Mouse (Mus musculus) ES-E14 (cell line): Measurements from ENCODE around the gene Arf3. TPM values are rescaled to one million over a fixed set of nuclear protein-coding genes. Genes with fewer than 3 reads are reported as not detected.

Source experiments
- DNase-seq: peaks from one replicate; pipeline ENCODE4 v3.0.0-alpha.2; 2013; ENCODE audit warnings: low read depth, low spot score
- H3K27ac ChIP-seq: 2 replicates; pipeline ENCODE4 v1.5.1; 2012; ENCODE audit warnings: low read depth, mild to moderate bottlenecking, low read length, moderate library complexity, mixed read lengths; ENCODE audit not compliant: poor library complexity, insufficient read depth, severe bottlenecking
- H3K36me3 ChIP-seq: 2 replicates; pipeline ENCODE4 v1.6.1; 2012; ENCODE audit warnings: mild to moderate bottlenecking, low read length, moderate library complexity, mixed read lengths; ENCODE audit not compliant: control insufficient read depth, poor library complexity, insufficient read depth, severe bottlenecking
- H3K4me1 ChIP-seq, 2 experiments: fragments of 150-350 bp in 1 of 2; sonication (generic) in 1 of 2; 2 replicates each; pipeline ENCODE4 v1.6.1; 2012; ENCODE audit warnings: low read length in 2 of 2, mild to moderate bottlenecking in 1 of 2, mixed read lengths in 1 of 2; ENCODE audit not compliant: control insufficient read depth in 2 of 2, insufficient read depth in 2 of 2, poor library complexity in 1 of 2
- H3K4me3 ChIP-seq, 2 experiments: fragments of 150-350 bp in 1 of 2; sonication (generic) in 1 of 2; 2 replicates each; pipeline ENCODE4 v1.5.1; 2012; ENCODE audit warnings: low read length in 2 of 2, low read depth in 1 of 2, mild to moderate bottlenecking in 1 of 2, mixed read lengths in 1 of 2; ENCODE audit not compliant: insufficient read depth in 1 of 2, poor library complexity in 1 of 2, severe bottlenecking in 1 of 2
- H3K9ac ChIP-seq: 2 replicates; pipeline ENCODE4 v1.6.1; 2012; ENCODE audit warnings: low read depth, mild to moderate bottlenecking, low read length, mixed read lengths; ENCODE audit not compliant: poor library complexity, insufficient read depth, severe bottlenecking
- H3K9me3 ChIP-seq: fragments of 150-350 bp; sonication (generic); 2 replicates; pipeline ENCODE4 v1.6.1; 2012; ENCODE audit warnings: low read depth, mild to moderate bottlenecking, low read length; ENCODE audit not compliant: control insufficient read depth, insufficient read depth
- CHD2 ChIP-seq: IDR thresholded peaks from 2 replicates; pipeline ENCODE4 v1.6.1; 2014; ENCODE audit warnings: mild to moderate bottlenecking, low read depth, low read length, inconsistent platforms
- HCFC1 ChIP-seq: IDR thresholded peaks from 2 replicates; pipeline ENCODE4 v1.6.1; 2012; ENCODE audit warnings: low read length, inconsistent platforms, borderline replicate concordance; ENCODE audit not compliant: insufficient read depth
- MAFK ChIP-seq: IDR thresholded peaks from 2 replicates; pipeline ENCODE4 v1.6.1; 2014; ENCODE audit warnings: mild to moderate bottlenecking, low read depth, low read length, inconsistent platforms; ENCODE audit not compliant: insufficient read depth
- ZC3H11A ChIP-seq: IDR thresholded peaks from 2 replicates; pipeline ENCODE4 v1.6.1; 2012; ENCODE audit warnings: low read depth, mild to moderate bottlenecking, inconsistent platforms, low read length, borderline replicate concordance
- ZNF384 ChIP-seq: IDR thresholded peaks from 2 replicates; pipeline ENCODE4 v1.6.1; 2012; ENCODE audit warnings: low read depth, low read length, inconsistent platforms
- in situ Hi-C, 2 experiments: fragments of 600-800 bp; cut with MboI; formaldehyde crosslinking; loops; one replicate each; pipeline ENCODE4 v1.15.1; 2025; ENCODE audit warnings: low sequenced_read_pairs in 2 of 2, inconsistent platforms in 1 of 2; ENCODE audit not compliant: unreplicated experiment in 2 of 2
- total RNA-seq: library from RNA; depleted of rRNA; stranded (reverse); fragments of 300-350 nt; gene quantifications from 2 replicates; pipeline ENCODE4 v1.2.3, GENCODE M21; 2012

The Arf3 gene
- total RNA-seq, 1 experiment = 41.2 TPM

GRCm38 (mm10) chr15:98738796-98739195 is 24.2 kb downstream of the Arf3 start:
- H3K4me1 ChIP-seq = no peaks in the 10 kb centered on the region
- no peak for TF ChIP-seq HCFC1
- TF ChIP-seq ZC3H11A = no peak
- no peak for TF ChIP-seq ZNF384
- TF ChIP-seq MAFK = no peak
- no peak for TF ChIP-seq CHD2
- no peak for DNase-seq
- H3K27ac ChIP-seq = no peak overlapping the region
- in situ Hi-C loops = no loop called here
- no peaks in the 10 kb centered on the region for H3K9me3 ChIP-seq
- peaks cover 39% of the 10 kb centered on the region for H3K36me3 ChIP-seq
- H3K4me3 ChIP-seq = no peak overlapping the region
- H3K9ac ChIP-seq = no peak overlapping the region

- Histone ChIP-seq H3K9me3 (no peaks in the 10 kb centered on the region), H3K36me3 (peaks cover 39% of the 10 kb centered on the region), H3K27ac (no peak overlapping the region), H3K4me1 (no peaks in the 10 kb centered on the region), H3K4me3 (no peak overlapping the region), H3K9ac (no peak overlapping the region)
- no peak for DNase-seq
- TF ChIP-seq MAFK (no peak), ZC3H11A (no peak), ZNF384 (no peak), HCFC1 (no peak), CHD2 (no peak)
- in situ Hi-C loops = no loop called here
Observed at GRCm38 (mm10) chr15:98737881-98738280, 25.1 kb downstream of the Arf3 start.

GRCm38 (mm10) chr15:98736521-98736920 is 26.5 kb downstream of the Arf3 start:
- TF ChIP-seq ZNF384 (no peak), MAFK (no peak), HCFC1 (no peak), ZC3H11A (no peak), CHD2 (no peak)
- Histone ChIP-seq H3K4me3 (no peak overlapping the region), H3K9ac (no peak overlapping the region), H3K4me1 (peaks cover 0 to 7% of the 10 kb centered on the region in 2 experiments; a peak in 2 of 4 replicates), H3K27ac (no peak overlapping the region), H3K9me3 (no peaks in the 10 kb centered on the region), H3K36me3 (peaks cover 34% of the 10 kb centered on the region)
- DNase-seq = no peak
- in situ Hi-C loops = no loop called here

- H3K9me3 ChIP-seq = no peaks in the 10 kb centered on the region
- H3K9ac ChIP-seq = no peak overlapping the region
- peaks cover 12% of the 10 kb centered on the region; the same call in 1 of the 2 replicates for H3K36me3 ChIP-seq
- in situ Hi-C loops = no loop called here
- no peak overlapping the region for H3K4me3 ChIP-seq
- DNase-seq = no peak
- no peak for TF ChIP-seq ZC3H11A
- TF ChIP-seq ZNF384 = no peak
- no peak for TF ChIP-seq MAFK
- no peak for TF ChIP-seq HCFC1
- no peak for TF ChIP-seq CHD2
- H3K4me1 ChIP-seq = peaks cover 0 to 10% of the 10 kb centered on the region in 2 experiments; a peak in 2 of 4 replicates
- H3K27ac ChIP-seq = no peak overlapping the region
Observed at GRCm38 (mm10) chr15:98733976-98734566, 28.9 kb downstream of the Arf3 start.
